Mouse (Mus musculus) limb, embryonic 11.5 days (tissue): ENCODE measurements at regions not wholly inside any gene's neighbourhood (a gene's known extent, or its start where the extent isn't known, plus 50 kb on each side); places are given as distances from the start of the nearest gene placed in this dataset.
A peak's percentile ranks its signal among the peaks of the same experiment; 100 is the strongest.

Experiments
- ATAC-seq: fragments of 200-750 bp; cut with Nextera tagmentation; 2 replicates; pipeline ENCODE4 v1.8.0; 2017; ENCODE audit warnings: low read depth; ENCODE audit not compliant: insufficient number of reproducible peaks, low FRiP score, low TSS enrichment
- DNase-seq: peaks from one replicate; pipeline ENCODE4 v3.0.0-alpha.2; 2015; ENCODE audit warnings: low spot score
- H3K27ac ChIP-seq: fragments of 300-500 bp; sonication (generic); replicated peaks from 2 replicates; pipeline ENCODE4 v1.5.1; 2014; ENCODE audit warnings: low read depth, mild to moderate bottlenecking, low read length
- H3K27me3 ChIP-seq: fragments of 300-500 bp; sonication (generic); 2 replicates; pipeline ENCODE4 v1.6.1; 2014; ENCODE audit warnings: mild to moderate bottlenecking, low read length, mixed read lengths; ENCODE audit not compliant: control insufficient read depth, insufficient read depth
- H3K36me3 ChIP-seq: fragments of 300-500 bp; sonication (generic); 2 replicates; pipeline ENCODE4 v1.6.1; 2014; ENCODE audit warnings: mild to moderate bottlenecking, low read length, moderate library complexity, mixed read lengths; ENCODE audit not compliant: control insufficient read depth, insufficient read depth
- H3K4me1 ChIP-seq: fragments of 300-500 bp; sonication (generic); 2 replicates; pipeline ENCODE4 v1.6.1; 2014; ENCODE audit warnings: low read length, mixed read lengths; ENCODE audit not compliant: control insufficient read depth, insufficient read depth
- H3K4me2 ChIP-seq: fragments of 300-500 bp; sonication (generic); 2 replicates; pipeline ENCODE4 v1.6.1; 2014; ENCODE audit warnings: low read depth, mild to moderate bottlenecking, moderate library complexity; ENCODE audit not compliant: severe bottlenecking
- H3K4me3 ChIP-seq: fragments of 300-500 bp; sonication (generic); 2 replicates; pipeline ENCODE4 v1.5.1; 2014; ENCODE audit warnings: low read depth, low read length
- H3K9ac ChIP-seq: fragments of 300-500 bp; sonication (generic); 2 replicates; pipeline ENCODE4 v1.6.1; 2014; ENCODE audit warnings: mild to moderate bottlenecking, low read length
- H3K9me3 ChIP-seq: fragments of 300-500 bp; sonication (generic); 2 replicates; pipeline ENCODE4 v1.6.1; 2016; ENCODE audit warnings: low read length; ENCODE audit not compliant: control insufficient read depth
- WGBS: fragments of 180-500 bp; shearing (Covaris S2); extraction: QIAGEN DNeasy Blood & Tissue Kit; methylation state at CpG from one replicate; pipeline ENCODE4 v1.1.7; 2014; 5-methylcytosine and 5-hydroxymethylcytosine counted together

DNA sequence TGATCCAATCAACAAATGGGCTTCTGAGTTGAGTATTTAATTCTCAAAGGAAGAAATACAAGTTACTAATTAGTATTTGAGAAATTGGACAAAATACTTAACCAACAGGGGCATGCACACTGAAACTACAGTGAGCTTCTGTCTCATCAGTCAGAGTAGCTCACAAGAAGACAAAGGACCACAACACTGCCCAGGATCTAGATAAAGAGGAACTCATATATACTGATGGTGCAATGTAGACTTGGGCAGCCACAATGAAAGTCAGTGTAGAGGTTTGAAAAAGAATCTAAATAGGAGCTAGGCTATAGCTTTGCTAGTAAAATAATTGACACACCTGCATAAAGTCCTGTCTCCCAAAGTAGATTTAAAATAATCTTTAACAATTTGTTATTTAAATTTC lies 198.5 kb downstream of the Ahr start:
- no peaks in the 10 kb centered on the region for H3K4me1 ChIP-seq
- no peak overlapping the region for H3K27ac ChIP-seq
- H3K36me3 ChIP-seq = no peaks in the 10 kb centered on the region
- DNase-seq (no peak), ATAC-seq (no peak)
- H3K4me3 ChIP-seq = no peak overlapping the region
- no peak overlapping the region for H3K4me2 ChIP-seq
- H3K27me3 ChIP-seq = no peaks in the 10 kb centered on the region
- H3K9ac ChIP-seq = no peak overlapping the region
- H3K9me3 ChIP-seq = no peaks in the 10 kb centered on the region

DNA sequence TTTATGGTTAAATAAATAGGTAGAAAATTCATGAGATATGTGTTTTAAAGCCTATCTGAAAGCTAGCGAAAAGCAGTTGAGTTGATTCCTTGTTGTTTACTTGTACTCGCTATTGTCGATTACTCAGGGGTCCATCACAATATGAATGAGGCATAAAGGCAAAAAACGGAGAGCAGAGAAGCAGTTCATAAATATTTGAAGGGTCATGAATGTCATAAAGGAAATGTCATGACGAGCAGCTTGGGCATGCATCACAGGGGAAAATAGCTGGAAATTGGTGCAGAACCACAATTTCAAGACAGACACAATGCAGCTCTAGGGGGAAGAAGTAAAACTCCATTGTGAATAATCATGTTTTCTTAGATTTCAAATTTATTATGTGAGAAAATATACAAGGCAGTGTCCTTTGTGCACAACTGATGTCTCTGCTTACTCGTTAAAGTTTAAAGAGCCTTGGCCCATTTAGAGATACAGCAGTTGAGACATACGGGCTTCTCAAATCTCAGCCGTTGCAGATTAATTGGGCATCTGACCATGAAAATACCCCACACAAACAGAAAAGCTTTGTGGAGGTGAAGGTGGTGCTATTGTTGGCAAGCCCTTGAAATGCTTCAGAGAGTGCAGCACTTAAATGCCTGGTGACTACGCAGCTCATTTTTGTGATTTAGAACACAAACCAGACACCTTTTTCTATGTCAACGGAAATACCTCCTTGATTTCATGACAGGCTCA lies 200.3 kb downstream of the Ahr start:
- Histone ChIP-seq H3K4me1 (no peaks in the 10 kb centered on the region), H3K36me3 (no peaks in the 10 kb centered on the region), H3K4me2 (no peak overlapping the region), H3K9me3 (no peaks in the 10 kb centered on the region), H3K27ac (no peak overlapping the region), H3K27me3 (no peaks in the 10 kb centered on the region), H3K4me3 (no peak overlapping the region), H3K9ac (no peak overlapping the region)
- ATAC-seq (no peak), DNase-seq (no peak)
- WGBS = 75% methylated on average over 10 of the region's 10 CpGs

- WGBS = 98% methylated on average over 3 of the region's 3 CpGs
- DNase-seq = peak; percentile 45
- ATAC-seq = no peak
- no peaks in the 10 kb centered on the region for H3K36me3 ChIP-seq
- no peaks in the 10 kb centered on the region for H3K27me3 ChIP-seq
- no peak overlapping the region for H3K9ac ChIP-seq
- no peak overlapping the region for H3K4me2 ChIP-seq
- no peaks in the 10 kb centered on the region for H3K4me1 ChIP-seq
- H3K4me3 ChIP-seq = no peak overlapping the region
- no peaks in the 10 kb centered on the region for H3K9me3 ChIP-seq
- no peak overlapping the region for H3K27ac ChIP-seq
Measured at GRCm38 (mm10) chr12:35331303-35331702, 203.5 kb downstream of the Ahr start.

- H3K4me1 ChIP-seq = no peaks in the 10 kb centered on the region
- ATAC-seq (no peak), DNase-seq (no peak)
- no peak overlapping the region for H3K4me2 ChIP-seq
- H3K27me3 ChIP-seq = no peaks in the 10 kb centered on the region
- H3K9ac ChIP-seq = no peak overlapping the region
- no peak overlapping the region for H3K4me3 ChIP-seq
- WGBS = 83% methylated on average over 6 of the region's 6 CpGs
- no peaks in the 10 kb centered on the region for H3K36me3 ChIP-seq
- no peaks in the 10 kb centered on the region for H3K9me3 ChIP-seq
- no peak overlapping the region for H3K27ac ChIP-seq
Measured at GRCm38 (mm10) chr12:35329699-35330098, 205.1 kb downstream of the Ahr start.

DNA sequence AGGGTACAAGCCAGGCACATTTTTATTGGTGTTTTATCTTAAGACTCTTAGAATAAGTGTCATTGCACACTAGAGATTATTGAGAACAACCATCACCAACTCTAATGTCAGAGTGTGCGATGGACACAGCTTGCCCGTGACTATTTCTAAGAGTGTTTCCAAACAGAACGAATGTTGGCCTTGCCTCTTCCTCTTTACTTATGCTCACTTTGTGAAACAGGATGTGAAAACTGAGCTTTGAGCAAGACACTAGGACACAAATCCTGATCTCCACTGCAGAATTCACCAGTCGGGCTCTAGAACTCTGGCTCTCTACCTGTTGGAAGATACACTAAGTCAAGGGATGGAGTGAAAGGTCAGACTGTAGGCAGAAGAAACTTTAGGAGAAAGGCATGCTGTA lies 215.3 kb downstream of the Ahr start:
- H3K4me3 ChIP-seq = no peak overlapping the region
- no peak overlapping the region for H3K27ac ChIP-seq
- DNase-seq = no peak
- 92% methylated on average over 4 of the region's 4 CpGs for WGBS
- H3K27me3 ChIP-seq = no peaks in the 10 kb centered on the region
- no peaks in the 10 kb centered on the region for H3K36me3 ChIP-seq
- H3K9me3 ChIP-seq = no peaks in the 10 kb centered on the region
- H3K4me1 ChIP-seq = no peaks in the 10 kb centered on the region
- ATAC-seq = no peak
- H3K9ac ChIP-seq = no peak overlapping the region
- H3K4me2 ChIP-seq = no peak overlapping the region

DNA sequence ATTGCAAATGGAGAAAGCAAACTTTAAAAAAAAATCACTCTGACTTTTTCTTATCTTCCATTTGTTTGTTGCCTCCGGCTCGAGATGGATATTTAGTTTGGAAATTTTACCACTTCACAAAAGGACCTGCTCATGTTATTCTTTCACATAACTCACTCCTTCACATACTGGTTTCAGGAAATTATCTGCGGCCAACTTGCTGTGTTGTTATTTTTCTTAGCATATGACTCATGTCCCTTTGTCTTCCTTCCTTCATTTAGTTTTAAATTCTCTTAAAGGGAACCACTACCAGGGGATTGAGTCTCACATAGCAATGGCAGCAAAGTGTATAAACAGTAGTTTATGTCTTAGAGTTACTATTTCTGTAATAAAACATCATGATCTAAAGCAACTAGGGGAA lies 217.8 kb downstream of the Ahr start:
- no peak for ATAC-seq
- no peak overlapping the region for H3K27ac ChIP-seq
- 76% methylated on average over 3 of the region's 3 CpGs for WGBS
- H3K4me1 ChIP-seq = no peaks in the 10 kb centered on the region
- no peaks in the 10 kb centered on the region for H3K27me3 ChIP-seq
- H3K9ac ChIP-seq = no peak overlapping the region
- H3K36me3 ChIP-seq = no peaks in the 10 kb centered on the region
- no peaks in the 10 kb centered on the region for H3K9me3 ChIP-seq
- H3K4me2 ChIP-seq = no peak overlapping the region
- H3K4me3 ChIP-seq = no peak overlapping the region
- DNase-seq = no peak

- H3K27me3 ChIP-seq = no peaks in the 10 kb centered on the region
- H3K4me1 ChIP-seq = no peaks in the 10 kb centered on the region
- H3K4me2 ChIP-seq = no peak overlapping the region
- 93% methylated on average over 2 of the region's 2 CpGs for WGBS
- no peak overlapping the region for H3K9ac ChIP-seq
- no peak overlapping the region for H3K4me3 ChIP-seq
- no peak for DNase-seq
- no peaks in the 10 kb centered on the region for H3K36me3 ChIP-seq
- no peaks in the 10 kb centered on the region for H3K9me3 ChIP-seq
- no peak overlapping the region for H3K27ac ChIP-seq
- ATAC-seq = no peak
Measured at GRCm38 (mm10) chr12:35314035-35314434, 220.8 kb downstream of the Ahr start.

GRCm38 (mm10) chr12:35313191-35313925 lies 221.5 kb downstream of the Ahr start:
- no peaks in the 10 kb centered on the region for H3K36me3 ChIP-seq
- WGBS = 47% methylated on average over 11 of the region's 11 CpGs
- H3K4me1 ChIP-seq = no peaks in the 10 kb centered on the region
- H3K9ac ChIP-seq = no peak overlapping the region
- no peak overlapping the region for H3K4me3 ChIP-seq
- H3K27me3 ChIP-seq = no peaks in the 10 kb centered on the region
- H3K9me3 ChIP-seq = no peaks in the 10 kb centered on the region
- ATAC-seq (no peak), DNase-seq (peak; percentile 53)
- no peak overlapping the region for H3K27ac ChIP-seq
- no peak overlapping the region for H3K4me2 ChIP-seq
